Comparison of ENCODE assay signal across 10 mouse cellular contexts in the genomic region with DNA sequence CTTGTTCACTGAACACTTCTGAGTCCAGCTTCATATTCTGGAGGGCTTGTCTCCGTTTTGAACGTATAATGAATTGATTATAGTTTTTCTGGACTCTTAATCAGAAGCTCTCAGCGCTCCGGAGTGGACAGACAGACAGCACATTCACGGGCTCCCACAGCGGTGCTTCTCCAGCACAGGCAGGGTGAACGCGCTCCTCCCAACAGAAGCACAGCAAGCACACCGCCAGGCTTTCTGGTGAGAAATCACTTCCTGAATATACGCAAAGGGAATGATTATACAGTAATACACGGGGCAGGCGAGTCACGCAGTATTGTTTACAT.
A peak's percentile ranks its signal among the peaks of the same experiment; 100 is the strongest.
DNase-seq lines count a peak whose midpoint lies in the region; ATAC-seq lines count a peak whose summit lies in the region.
"Had no signal": no experiment of that assay in that cellular context is flagged by ENCODE, and none has a peak within 500 bp of the region (broad histone marks: within the 10 kb centered on the region; RNA-seq: fewer than 3 reads in every experiment).

No protein-coding gene starts in this region.

- H3K27ac ChIP-seq in forebrain, embryonic 11.5 days (ENCODE audit: low read depth, low read length): peak overlapping the region; percentile 63; the same call in 1 of the 2 replicates
- H3K27ac ChIP-seq in hindbrain, embryonic 13.5 days: peak overlapping the region; percentile 76
- H3K27ac ChIP-seq in neural tube, embryonic 14.5 days (ENCODE audit: low read depth, low read length): no peak overlapping the region
- H3K27ac ChIP-seq: liver, embryonic 15.5 days had no signal

- no peaks in the 10 kb centered on the region for H3K9me3 ChIP-seq in forebrain, embryonic 11.5 days (ENCODE audit: control insufficient read depth, low read length)
- H3K9me3 ChIP-seq in hindbrain, embryonic 13.5 days: no peaks in the 10 kb centered on the region
- no peaks in the 10 kb centered on the region for H3K9me3 ChIP-seq in neural tube, embryonic 14.5 days (ENCODE audit: control insufficient read depth, low read length)
- H3K9me3 ChIP-seq: liver, embryonic 15.5 days had no signal

- intact Hi-C loops in left cerebral cortex, postnatal 4 days (cut with DNase I): no loop called here

- no peak overlapping the region for H3K4me3 ChIP-seq in forebrain, embryonic 11.5 days (ENCODE audit: low read depth, low read length)
- H3K4me3 ChIP-seq in hindbrain, embryonic 13.5 days: no peak overlapping the region
- no peak overlapping the region for H3K4me3 ChIP-seq in neural tube, embryonic 14.5 days (ENCODE audit: low read depth, low read length)
- H3K4me3 ChIP-seq: liver, embryonic 15.5 days had no signal

- H3K9ac ChIP-seq in forebrain, embryonic 11.5 days (ENCODE audit: low read length): no peak overlapping the region
- no peak overlapping the region for H3K9ac ChIP-seq in hindbrain, embryonic 13.5 days
- H3K9ac ChIP-seq in neural tube, embryonic 14.5 days (replicated peaks; ENCODE audit: low read depth, low read length): no peak overlapping the region
- H3K9ac ChIP-seq: liver, embryonic 15.5 days had no signal

- H3K4me2 ChIP-seq in forebrain, embryonic 11.5 days (ENCODE audit: low read depth, low read length, severe bottlenecking): peak overlapping the region; percentile 26; the same call in 1 of the 2 replicates
- peak overlapping the region; percentile 40 for H3K4me2 ChIP-seq in hindbrain, embryonic 13.5 days
- H3K4me2 ChIP-seq in neural tube, embryonic 14.5 days (ENCODE audit: low read depth, low read length): peak overlapping the region; percentile 17; the same call in 1 of the 2 replicates
- H3K4me2 ChIP-seq: liver, embryonic 15.5 days had no signal

- H3K27me3 ChIP-seq in forebrain, embryonic 11.5 days (ENCODE audit: control insufficient read depth, insufficient read depth, low read length): no peaks in the 10 kb centered on the region
- H3K27me3 ChIP-seq in hindbrain, embryonic 13.5 days: 0 out of 2 replicates have a peak, but pooled peaks cover 7% of the 10 kb centered on the region
- H3K27me3 ChIP-seq in neural tube, embryonic 14.5 days (ENCODE audit: control insufficient read depth, insufficient read depth, low read length): no peaks in the 10 kb centered on the region
- H3K27me3 ChIP-seq: liver, embryonic 15.5 days had no signal

- DNase-seq in left cerebral cortex, postnatal 4 days: peak; percentile 34
- DNase-seq in left cerebral cortex, adult 11 months (ENCODE audit: low spot score): no peak
- DNase-seq in forebrain, embryonic 11.5 days (ENCODE audit: low spot score): peak; percentile 78
- DNase-seq in adrenal gland, postnatal 25 days: no peak
- DNase-seq: right cerebral cortex, postnatal 4 days had no signal

- peaks cover 12% of the 10 kb centered on the region for H3K4me1 ChIP-seq in forebrain, embryonic 11.5 days (replicated peaks; ENCODE audit: control insufficient read depth, insufficient read depth, low read length)
- H3K4me1 ChIP-seq in hindbrain, embryonic 13.5 days (replicated peaks): peaks cover 26% of the 10 kb centered on the region
- peaks cover 14% of the 10 kb centered on the region for H3K4me1 ChIP-seq in neural tube, embryonic 14.5 days (ENCODE audit: control insufficient read depth, insufficient read depth, low read length)

- WGBS in forebrain, embryonic 11.5 days: 27% methylated on average over 13 of the region's 13 CpGs
- 20% methylated on average over 13 of the region's 13 CpGs for WGBS in hindbrain, embryonic 13.5 days
- 11% methylated on average over 13 of the region's 13 CpGs for WGBS in neural tube, embryonic 14.5 days

- H3K36me3 ChIP-seq in forebrain, embryonic 11.5 days (ENCODE audit: control insufficient read depth, insufficient read depth, low read length): no peaks in the 10 kb centered on the region
- no peaks in the 10 kb centered on the region for H3K36me3 ChIP-seq in hindbrain, embryonic 13.5 days
- no peaks in the 10 kb centered on the region for H3K36me3 ChIP-seq in neural tube, embryonic 14.5 days (ENCODE audit: control insufficient read depth, insufficient read depth, low read length)
- H3K36me3 ChIP-seq: liver, embryonic 15.5 days had no signal

- peak; percentile 71 for ATAC-seq in forebrain, embryonic 11.5 days (replicated peaks; ENCODE audit: low FRiP score)
- peak; percentile 68 for ATAC-seq in hindbrain, embryonic 13.5 days (ENCODE audit: low FRiP score)
- no peak; the same call in 1 of the 2 replicates for ATAC-seq in neural tube, embryonic 14.5 days (ENCODE audit: low read depth)
- no peak for ATAC-seq in megakaryocyte-erythroid progenitor cell, adult 5-6 weeks (replicated peaks; ENCODE audit: low FRiP score, low TSS enrichment, poor library complexity, severe bottlenecking)
- ATAC-seq: inflammation-experienced regulatory T-cells, adult 6 months had no signal

Comparison
In these comparisons a context has a peak if more than half of its experiments do, and no peak if none do; other contexts are left out.
1. DNase-seq: peak in left cerebral cortex, postnatal 4 days (single experiment) and forebrain, embryonic 11.5 days (single experiment); none in left cerebral cortex, adult 11 months (single experiment) and adrenal gland, postnatal 25 days (single experiment).
2. ATAC-seq: peak in forebrain, embryonic 11.5 days (single experiment) and hindbrain, embryonic 13.5 days (single experiment); none in neural tube, embryonic 14.5 days (single experiment) and megakaryocyte-erythroid progenitor cell, adult 5-6 weeks (single experiment).
3. Peak in every context shown above with its lines, with median percentiles within 50 percentile points of each other: H3K4me2 ChIP-seq.